Mouse (Mus musculus): ENCODE results near the gene Rxra. TPM values are rescaled to one million over a fixed set of nuclear protein-coding genes. Genes with fewer than 3 reads are reported as not detected.
A peak's percentile ranks its signal among the peaks of the same experiment; 100 is the strongest.

Gene Rxra
- polyA plus RNA-seq, 1 experiment from 2014 or later: 4.2 TPM

DNA sequence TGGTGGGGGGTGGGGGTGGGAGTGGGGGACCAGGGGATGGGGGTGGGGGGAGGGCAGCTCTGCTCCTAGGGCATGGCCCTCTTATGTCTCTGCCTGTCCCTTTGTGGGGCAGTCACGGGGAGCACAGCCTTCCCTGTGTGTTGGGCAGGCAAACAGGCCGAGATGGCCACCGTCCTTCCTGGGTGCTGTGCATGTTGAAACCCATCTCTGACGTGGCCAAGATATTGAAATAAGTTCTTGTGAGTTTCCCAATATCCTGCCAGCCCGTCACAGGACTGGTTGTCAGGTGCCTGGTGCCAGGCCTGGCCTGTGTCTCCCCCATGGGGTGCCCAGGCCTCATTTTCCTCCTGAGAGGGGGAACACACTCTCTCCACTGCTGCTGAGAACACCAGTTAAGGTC lies 37.9 kb downstream of the Rxra start:
- Histone ChIP-seq H3K36me3 (ENCODE audit: control insufficient read depth, insufficient read depth, low read length) (no peaks in the 10 kb centered on the region), H3K9ac (ENCODE audit: low read depth, low read length) (no peak overlapping the region), H3K4me3 (ENCODE audit: low read depth, low read length) (no peak overlapping the region), H3K27me3 (ENCODE audit: control insufficient read depth, insufficient read depth, low read length) (no peaks in the 10 kb centered on the region), H3K4me2 (no peak overlapping the region), H3K9me3 (replicated peaks; ENCODE audit: control insufficient read depth, low read length) (no peaks in the 10 kb centered on the region), H3K27ac (ENCODE audit: low read depth, low read length) (no peak overlapping the region), H3K4me1 (ENCODE audit: control insufficient read depth, insufficient read depth, low read length) (peaks cover 87% of the 10 kb centered on the region)
- 83% methylated on average over 5 of the region's 5 CpGs for WGBS (ENCODE audit: insufficient replicate concordance)
- ATAC-seq (replicated peaks; ENCODE audit: insufficient number of reproducible peaks, low FRiP score, low TSS enrichment): no peak

DNA sequence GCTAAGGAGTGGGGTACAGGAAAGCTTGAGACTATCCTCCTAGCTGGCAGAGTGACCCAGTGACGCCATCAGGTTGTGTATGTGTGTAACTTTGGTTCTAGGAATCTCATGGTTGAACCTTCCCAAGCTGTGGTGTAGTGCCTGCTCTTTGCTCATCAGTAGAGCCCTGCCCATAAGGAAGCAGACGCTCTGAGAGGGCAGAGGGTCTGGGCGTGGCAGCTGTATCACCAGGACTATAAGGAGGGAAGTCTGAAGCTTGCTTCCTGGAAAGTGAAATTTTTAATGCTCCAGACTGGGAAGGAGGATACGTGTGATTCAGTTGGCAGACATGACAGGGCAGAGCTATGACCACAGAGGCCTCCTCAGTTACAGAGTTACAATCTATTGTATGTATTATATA lies 39.0 kb downstream of the Rxra start:
- no peak for ATAC-seq (replicated peaks; ENCODE audit: insufficient number of reproducible peaks, low FRiP score, low TSS enrichment)
- H3K9me3 ChIP-seq (replicated peaks; ENCODE audit: control insufficient read depth, low read length): no peaks in the 10 kb centered on the region
- no peak overlapping the region for H3K27ac ChIP-seq (ENCODE audit: low read depth, low read length)
- 69% methylated on average over 4 of the region's 4 CpGs for WGBS (ENCODE audit: insufficient replicate concordance)
- H3K4me2 ChIP-seq: no peak overlapping the region
- no peaks in the 10 kb centered on the region for H3K36me3 ChIP-seq (ENCODE audit: control insufficient read depth, insufficient read depth, low read length)
- no peak overlapping the region for H3K9ac ChIP-seq (ENCODE audit: low read depth, low read length)
- H3K27me3 ChIP-seq (ENCODE audit: control insufficient read depth, insufficient read depth, low read length): no peaks in the 10 kb centered on the region
- H3K4me3 ChIP-seq (ENCODE audit: low read depth, low read length): no peak overlapping the region
- peaks cover 90% of the 10 kb centered on the region for H3K4me1 ChIP-seq (ENCODE audit: control insufficient read depth, insufficient read depth, low read length)

DNA sequence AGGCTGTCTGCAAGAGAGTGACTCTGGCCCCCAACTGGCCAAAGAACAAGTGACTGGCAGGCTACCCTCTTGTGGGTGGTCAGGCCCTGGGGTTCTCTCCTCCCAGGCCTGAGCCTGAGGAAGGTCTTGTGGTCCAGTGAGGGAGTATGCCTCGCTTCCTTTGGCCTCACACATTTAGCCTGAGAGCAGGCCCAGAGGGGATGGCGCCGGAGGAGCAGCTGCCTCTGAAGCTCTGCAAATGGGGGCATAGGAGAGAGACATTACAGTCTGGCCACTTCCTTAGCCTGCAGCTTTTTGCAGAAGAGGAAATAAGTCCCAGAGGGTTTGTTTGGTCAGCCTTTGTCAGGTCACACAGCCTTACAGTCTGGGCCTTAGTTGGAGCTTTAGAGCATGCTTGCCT lies 40.1 kb downstream of the Rxra start:
- Histone ChIP-seq H3K4me3 (ENCODE audit: low read depth, low read length) (no peak overlapping the region), H3K27me3 (ENCODE audit: control insufficient read depth, insufficient read depth, low read length) (no peaks in the 10 kb centered on the region), H3K4me2 (no peak overlapping the region), H3K4me1 (ENCODE audit: control insufficient read depth, insufficient read depth, low read length) (peaks cover 79% of the 10 kb centered on the region), H3K9me3 (replicated peaks; ENCODE audit: control insufficient read depth, low read length) (no peaks in the 10 kb centered on the region), H3K27ac (ENCODE audit: low read depth, low read length) (no peak overlapping the region), H3K36me3 (ENCODE audit: control insufficient read depth, insufficient read depth, low read length) (no peaks in the 10 kb centered on the region), H3K9ac (ENCODE audit: low read depth, low read length) (no peak overlapping the region)
- no peak for ATAC-seq (replicated peaks; ENCODE audit: insufficient number of reproducible peaks, low FRiP score, low TSS enrichment)
- 81% methylated on average over 3 of the region's 3 CpGs for WGBS (ENCODE audit: insufficient replicate concordance)

DNA sequence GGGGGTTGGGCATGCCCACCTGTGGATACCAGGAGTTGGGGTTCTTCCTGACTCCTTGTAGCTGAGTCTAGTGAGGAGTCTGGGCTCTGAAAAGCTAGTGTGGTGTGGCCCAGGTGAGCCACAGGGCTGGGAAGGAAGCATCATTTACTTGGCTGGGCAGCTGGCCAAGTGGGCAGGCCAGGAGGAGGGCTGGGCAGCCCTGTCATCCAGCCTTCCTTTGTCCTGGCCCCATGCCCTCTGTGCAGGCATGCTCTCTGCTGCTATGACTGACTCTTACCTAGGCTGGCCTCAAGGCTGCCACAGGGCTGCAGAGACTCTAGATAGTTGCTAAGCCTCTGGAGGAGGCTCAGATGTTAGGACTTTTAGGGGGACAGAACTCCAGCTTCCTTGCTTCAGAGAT lies 42.0 kb downstream of the Rxra start:
- no peak overlapping the region for H3K27ac ChIP-seq (ENCODE audit: low read depth, low read length)
- no peaks in the 10 kb centered on the region for H3K27me3 ChIP-seq (ENCODE audit: control insufficient read depth, insufficient read depth, low read length)
- H3K36me3 ChIP-seq (ENCODE audit: control insufficient read depth, insufficient read depth, low read length): no peaks in the 10 kb centered on the region
- ATAC-seq (replicated peaks; ENCODE audit: insufficient number of reproducible peaks, low FRiP score, low TSS enrichment): 0 out of 2 replicates have a peak, but pooled peaks have one; percentile 52
- H3K4me3 ChIP-seq (ENCODE audit: low read depth, low read length): no peak overlapping the region
- H3K4me1 ChIP-seq (ENCODE audit: control insufficient read depth, insufficient read depth, low read length): peaks cover 62% of the 10 kb centered on the region
- no peak overlapping the region for H3K9ac ChIP-seq (ENCODE audit: low read depth, low read length)
- H3K9me3 ChIP-seq (replicated peaks; ENCODE audit: control insufficient read depth, low read length): no peaks in the 10 kb centered on the region
- no peak overlapping the region for H3K4me2 ChIP-seq

DNA sequence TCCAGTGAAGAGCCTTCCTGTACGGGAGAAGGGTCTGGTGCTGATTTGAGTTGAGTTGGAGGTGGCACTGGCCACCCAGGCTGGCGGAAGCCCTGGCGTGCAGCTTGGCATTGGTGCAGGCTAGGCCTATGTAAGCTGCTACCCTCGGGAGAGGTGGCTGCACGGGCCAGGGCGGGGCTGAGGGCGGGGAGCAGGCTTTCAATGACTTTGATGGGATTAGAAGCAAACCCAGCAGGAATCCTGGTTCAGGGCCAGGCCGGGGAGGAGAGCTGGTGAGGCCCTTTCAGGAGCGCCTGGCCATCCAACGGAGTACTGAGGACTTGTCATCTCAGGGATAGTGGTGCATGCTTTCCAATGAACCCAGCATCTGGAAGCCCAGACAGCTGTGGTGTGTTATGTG lies 43.4 kb downstream of the Rxra start:
- Histone ChIP-seq H3K4me3 (ENCODE audit: low read depth, low read length) (no peak overlapping the region), H3K4me1 (ENCODE audit: control insufficient read depth, insufficient read depth, low read length) (peaks cover 50% of the 10 kb centered on the region), H3K27me3 (ENCODE audit: control insufficient read depth, insufficient read depth, low read length) (peaks cover 1% of the 10 kb centered on the region; the same call in 1 of the 2 replicates), H3K9me3 (replicated peaks; ENCODE audit: control insufficient read depth, low read length) (no peaks in the 10 kb centered on the region), H3K9ac (ENCODE audit: low read depth, low read length) (no peak overlapping the region), H3K27ac (ENCODE audit: low read depth, low read length) (no peak overlapping the region), H3K4me2 (no peak overlapping the region), H3K36me3 (ENCODE audit: control insufficient read depth, insufficient read depth, low read length) (no peaks in the 10 kb centered on the region)
- WGBS (ENCODE audit: insufficient replicate concordance): 46% methylated on average over 10 of the region's 10 CpGs
- ATAC-seq (replicated peaks; ENCODE audit: insufficient number of reproducible peaks, low FRiP score, low TSS enrichment): no peak

DNA sequence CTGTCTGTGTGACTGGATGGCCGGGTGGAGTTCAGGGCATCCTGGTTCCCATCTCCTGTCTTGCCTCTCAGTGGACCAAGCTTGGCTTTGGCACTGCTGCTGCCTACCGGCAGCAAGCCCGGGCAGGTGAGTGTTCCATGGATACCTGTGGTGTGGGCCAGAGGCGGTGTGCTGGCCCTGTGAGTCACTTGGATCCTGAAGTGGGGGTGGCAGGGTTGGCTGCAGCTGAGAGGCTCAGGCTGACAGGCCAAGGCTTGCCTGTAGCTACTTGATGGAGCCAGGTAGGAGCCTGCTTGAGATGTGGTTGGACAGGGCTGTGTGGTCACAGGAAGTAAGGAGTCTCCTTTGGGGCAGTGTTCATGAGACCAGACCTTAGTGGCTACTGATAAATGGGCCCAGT lies 45.4 kb downstream of the Rxra start:
- H3K4me3 ChIP-seq (ENCODE audit: low read depth, low read length): no peak overlapping the region
- ATAC-seq (replicated peaks; ENCODE audit: insufficient number of reproducible peaks, low FRiP score, low TSS enrichment): no peak
- H3K36me3 ChIP-seq (ENCODE audit: control insufficient read depth, insufficient read depth, low read length): no peaks in the 10 kb centered on the region
- H3K9ac ChIP-seq (ENCODE audit: low read depth, low read length): no peak overlapping the region
- WGBS (ENCODE audit: insufficient replicate concordance): 83% methylated on average over 4 of the region's 4 CpGs
- H3K4me1 ChIP-seq (ENCODE audit: control insufficient read depth, insufficient read depth, low read length): peaks cover 30% of the 10 kb centered on the region
- H3K9me3 ChIP-seq (replicated peaks; ENCODE audit: control insufficient read depth, low read length): no peaks in the 10 kb centered on the region
- H3K4me2 ChIP-seq: no peak overlapping the region
- no peak overlapping the region for H3K27ac ChIP-seq (ENCODE audit: low read depth, low read length)
- peaks cover 4% of the 10 kb centered on the region; the same call in 1 of the 2 replicates for H3K27me3 ChIP-seq (ENCODE audit: control insufficient read depth, insufficient read depth, low read length)

DNA sequence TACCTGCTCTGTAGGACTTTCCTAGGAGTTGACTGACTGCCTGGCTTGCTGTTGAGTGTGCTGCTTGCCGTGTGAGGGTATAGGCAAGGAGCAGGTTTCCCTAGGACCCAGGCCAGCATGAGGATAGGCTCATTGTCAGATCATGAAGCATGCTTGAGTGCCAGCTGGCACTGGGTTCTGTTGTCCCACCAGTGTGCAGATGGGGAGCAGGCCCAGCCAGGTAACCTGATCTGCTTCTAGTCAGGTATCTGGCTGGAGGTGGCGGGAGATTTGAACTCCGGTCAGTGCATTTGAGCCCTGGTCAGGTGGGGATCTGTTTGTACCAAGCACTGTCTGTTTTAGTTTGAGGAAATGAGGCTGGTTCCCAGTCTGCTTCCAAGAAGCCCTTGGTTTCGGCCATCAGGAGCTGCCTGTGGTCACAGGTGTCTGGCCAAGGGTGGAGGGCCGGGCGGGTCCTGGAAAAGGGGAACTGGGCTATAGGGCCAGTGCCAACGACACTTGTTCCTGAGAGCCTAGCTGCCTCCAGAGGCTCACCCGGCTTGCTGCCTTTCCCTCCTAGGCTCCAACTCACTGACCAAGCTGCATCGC lies 48.6 kb downstream of the Rxra start:
- H3K4me3 ChIP-seq (ENCODE audit: low read depth, low read length): no peak overlapping the region
- H3K27me3 ChIP-seq (ENCODE audit: control insufficient read depth, insufficient read depth, low read length): peaks cover 7% of the 10 kb centered on the region; the same call in 1 of the 2 replicates
- 86% methylated on average over 9 of the region's 9 CpGs for WGBS (ENCODE audit: insufficient replicate concordance)
- no peaks in the 10 kb centered on the region for H3K36me3 ChIP-seq (ENCODE audit: control insufficient read depth, insufficient read depth, low read length)
- H3K4me1 ChIP-seq (ENCODE audit: control insufficient read depth, insufficient read depth, low read length): peaks cover 16% of the 10 kb centered on the region
- no peak overlapping the region for H3K27ac ChIP-seq (ENCODE audit: low read depth, low read length)
- no peak overlapping the region for H3K9ac ChIP-seq (ENCODE audit: low read depth, low read length)
- ATAC-seq (replicated peaks; ENCODE audit: insufficient number of reproducible peaks, low FRiP score, low TSS enrichment): no peak
- H3K4me2 ChIP-seq: no peak overlapping the region
- no peaks in the 10 kb centered on the region for H3K9me3 ChIP-seq (replicated peaks; ENCODE audit: control insufficient read depth, low read length)

DNA sequence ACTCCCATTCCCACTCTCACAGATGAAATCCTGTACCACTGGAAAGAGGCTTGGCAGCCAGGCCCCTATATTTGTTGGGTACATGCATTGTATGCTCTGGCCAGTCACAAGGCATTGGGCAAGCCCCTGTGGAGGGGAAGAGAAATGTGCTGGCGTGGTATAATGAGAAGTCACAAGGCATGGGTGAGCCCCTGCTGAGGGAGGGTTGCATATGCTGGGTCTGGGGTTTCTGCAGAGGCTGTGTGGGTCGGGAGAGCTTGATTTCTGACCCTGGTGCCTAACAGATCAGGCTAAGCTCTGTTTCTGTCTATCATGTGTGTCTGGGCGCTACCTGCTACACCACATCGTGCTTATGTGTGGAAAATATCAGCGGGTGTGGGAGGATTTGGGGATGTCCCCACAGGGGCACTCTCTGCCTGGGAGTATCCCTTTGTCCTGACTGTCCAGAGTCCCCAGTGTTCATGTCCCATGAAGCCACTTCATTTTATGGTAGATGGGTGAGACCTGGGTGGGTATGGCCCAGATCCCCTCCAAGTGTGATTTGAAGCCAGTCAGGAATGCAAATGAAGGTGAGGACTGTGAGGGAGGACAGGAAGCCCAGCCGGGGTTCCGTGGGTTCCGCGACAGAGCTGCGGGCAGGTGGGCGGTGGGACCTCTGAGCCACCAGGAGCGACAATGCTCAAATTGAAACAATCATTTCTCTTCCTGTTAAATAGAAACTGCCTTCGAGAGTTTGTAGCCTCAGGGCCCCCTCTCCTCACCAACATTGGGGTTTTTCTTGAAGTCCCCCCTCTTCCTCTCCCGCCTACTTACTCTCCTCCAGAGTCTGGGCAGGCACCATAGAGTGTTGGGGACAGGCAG lies 52.0 kb downstream of the Rxra start:
- no peak overlapping the region for H3K4me2 ChIP-seq
- ATAC-seq (replicated peaks; ENCODE audit: insufficient number of reproducible peaks, low FRiP score, low TSS enrichment): no peak
- H3K9ac ChIP-seq (ENCODE audit: low read depth, low read length): no peak overlapping the region
- peaks cover 32% of the 10 kb centered on the region for H3K4me1 ChIP-seq (ENCODE audit: control insufficient read depth, insufficient read depth, low read length)
- H3K27me3 ChIP-seq (ENCODE audit: control insufficient read depth, insufficient read depth, low read length): peaks cover 13% of the 10 kb centered on the region
- H3K27ac ChIP-seq (ENCODE audit: low read depth, low read length): no peak overlapping the region
- no peaks in the 10 kb centered on the region for H3K9me3 ChIP-seq (replicated peaks; ENCODE audit: control insufficient read depth, low read length)
- no peak overlapping the region for H3K4me3 ChIP-seq (ENCODE audit: low read depth, low read length)
- WGBS (ENCODE audit: insufficient replicate concordance): 69% methylated on average over 14 of the region's 14 CpGs
- no peaks in the 10 kb centered on the region for H3K36me3 ChIP-seq (ENCODE audit: control insufficient read depth, insufficient read depth, low read length)

DNA sequence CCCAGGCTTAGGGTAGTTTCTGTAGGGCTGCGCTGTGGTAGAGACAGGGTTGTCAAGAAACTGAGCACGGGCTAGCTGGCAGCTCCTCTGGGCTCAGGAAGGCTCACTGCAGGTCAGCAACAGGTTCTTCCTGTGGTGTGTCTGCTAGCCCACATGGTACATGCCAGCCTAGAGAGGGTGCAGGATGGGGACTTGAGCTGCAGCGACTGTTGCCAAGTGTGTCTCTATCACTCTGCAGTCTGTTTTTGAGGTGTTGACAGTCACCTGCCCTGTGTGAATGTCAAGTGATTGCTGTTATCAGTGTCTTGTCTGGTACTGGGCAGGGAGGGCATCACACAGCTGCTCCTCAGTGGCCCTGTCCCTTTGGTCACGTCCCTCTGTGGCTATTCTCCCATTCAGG lies 52.8 kb downstream of the Rxra start:
- 55% methylated on average over 4 of the region's 4 CpGs for WGBS (ENCODE audit: insufficient replicate concordance)
- Histone ChIP-seq H3K9ac (ENCODE audit: low read depth, low read length) (no peak overlapping the region), H3K4me1 (ENCODE audit: control insufficient read depth, insufficient read depth, low read length) (peaks cover 40% of the 10 kb centered on the region), H3K36me3 (ENCODE audit: control insufficient read depth, insufficient read depth, low read length) (no peaks in the 10 kb centered on the region), H3K27ac (ENCODE audit: low read depth, low read length) (no peak overlapping the region), H3K4me2 (no peak overlapping the region), H3K9me3 (replicated peaks; ENCODE audit: control insufficient read depth, low read length) (no peaks in the 10 kb centered on the region), H3K27me3 (ENCODE audit: control insufficient read depth, insufficient read depth, low read length) (peaks cover 13% of the 10 kb centered on the region), H3K4me3 (ENCODE audit: low read depth, low read length) (no peak overlapping the region)
- no peak for ATAC-seq (replicated peaks; ENCODE audit: insufficient number of reproducible peaks, low FRiP score, low TSS enrichment)
